Mouse (Mus musculus): ENCODE results near the gene Vsx1.
A peak's percentile ranks its signal among the peaks of the same experiment; 100 is the strongest.

Vsx1 gene

GRCm38 (mm10) chr2:150643726-150644415 lies 45.3 kb downstream of the Vsx1 start:
- peak; percentile 7 to 31 for DNase-seq

GRCm38 (mm10) chr2:150643166-150643565 lies 46.0 kb downstream of the Vsx1 start:
- DNase-seq = no peak

GRCm38 (mm10) chr2:150638370-150638733 lies 50.8 kb downstream of the Vsx1 start:
- DNase-seq = no peak

GRCm38 (mm10) chr2:150637702-150638369 lies 51.3 kb downstream of the Vsx1 start:
- no peak for DNase-seq

GRCm38 (mm10) chr2:150635877-150636446 lies 53.2 kb downstream of the Vsx1 start:
- DNase-seq = no peak

Measured in cerebellum, adult 18-20 months (tissue).